20 mouse cellular contexts compared by ENCODE assay signal in genomic region chr2:158057030-158057429, GRCm38 (mm10). TPM values are rescaled to one million over a fixed set of nuclear protein-coding genes. Genes with fewer than 3 reads are reported as not detected.
DNase-seq lines count a peak whose midpoint lies in the region; ATAC-seq lines count a peak whose summit lies in the region.
"Had no signal": no experiment of that assay in that cellular context is flagged by ENCODE, and none has a peak within 500 bp of the region (broad histone marks: within the 10 kb centered on the region; RNA-seq: fewer than 3 reads in every experiment).

No protein-coding gene starts in this region.

- peak; percentile 36 for DNase-seq in heart, embryonic 10.5 days (ENCODE audit: low spot score)
- no peak for DNase-seq in heart, adult 8-10 months (ENCODE audit: low spot score)
- peak; percentile 98 for DNase-seq in brain, adult 2 months (ENCODE audit: low read depth, low spot score)
- DNase-seq in cerebellum, adult 18-20 months: peak; percentile 89 to 94
- peak; percentile 91 to 94 for DNase-seq in cerebellum, postnatal 25 days
- no peak for DNase-seq in midbrain, embryonic 14.5 days
- DNase-seq in embryo, embryonic 11 days: no peak
- DNase-seq: adrenal gland, adult 8-10 months; heart, adult 18-20 months; kidney, adult 8-10 months; kidney, postnatal 25 days; lung, adult 2 months had no signal

- no peak overlapping the region for H3K4me3 ChIP-seq in heart, embryonic 10.5 days
- H3K4me3 ChIP-seq in midbrain, embryonic 14.5 days (replicated peaks; ENCODE audit: low read depth, low read length): no peak overlapping the region
- H3K4me3 ChIP-seq: embryonic facial prominence, embryonic 12.5 days; erythroblast, embryonic 14.5 days; hindbrain, embryonic 12.5 days; left cerebral cortex, adult 2 months; limb, embryonic 12.5 days; liver, embryonic 12.5 days had no signal

- H3K4me2 ChIP-seq in midbrain, embryonic 14.5 days (ENCODE audit: low read length): no peak overlapping the region
- H3K4me2 ChIP-seq: embryonic facial prominence, embryonic 12.5 days; hindbrain, embryonic 12.5 days; limb, embryonic 12.5 days; liver, embryonic 12.5 days had no signal

- no peak overlapping the region for H3K9ac ChIP-seq in midbrain, embryonic 14.5 days (replicated peaks; ENCODE audit: low read length)
- H3K9ac ChIP-seq: embryonic facial prominence, embryonic 12.5 days; hindbrain, embryonic 12.5 days; limb, embryonic 12.5 days; liver, embryonic 12.5 days had no signal

- peaks cover 4% of the 10 kb centered on the region; the same call in 1 of the 2 replicates for H3K4me1 ChIP-seq in heart, embryonic 10.5 days
- no peaks in the 10 kb centered on the region for H3K4me1 ChIP-seq in midbrain, embryonic 14.5 days (ENCODE audit: control insufficient read depth, insufficient read depth, low read length)
- H3K4me1 ChIP-seq: embryonic facial prominence, embryonic 12.5 days; limb, embryonic 12.5 days; liver, embryonic 12.5 days had no signal

- ATAC-seq in midbrain, embryonic 14.5 days (ENCODE audit: low FRiP score, low TSS enrichment): no peak
- ATAC-seq: inflammation-experienced regulatory T-cells, adult 6 months; liver, embryonic 12.5 days had no signal

- no peaks in the 10 kb centered on the region for H3K27me3 ChIP-seq in heart, embryonic 10.5 days (ENCODE audit: insufficient read depth, poor library complexity, severe bottlenecking)
- H3K27me3 ChIP-seq in midbrain, embryonic 14.5 days (ENCODE audit: control insufficient read depth, insufficient read depth, low read length): no peaks in the 10 kb centered on the region
- H3K27me3 ChIP-seq: embryonic facial prominence, embryonic 12.5 days; hindbrain, embryonic 12.5 days; limb, embryonic 12.5 days; liver, embryonic 12.5 days had no signal

- 95% methylated on average over 3 of the region's 3 CpGs for WGBS in heart, embryonic 10.5 days
- WGBS in midbrain, embryonic 14.5 days: 87% methylated on average over 3 of the region's 3 CpGs

- peaks cover 83% of the 10 kb centered on the region for H3K36me3 ChIP-seq in heart, embryonic 10.5 days
- H3K36me3 ChIP-seq in midbrain, embryonic 14.5 days (ENCODE audit: control insufficient read depth, insufficient read depth, low read length): peaks cover 69% of the 10 kb centered on the region

- H3K27ac ChIP-seq in heart, embryonic 10.5 days: no peak overlapping the region
- H3K27ac ChIP-seq in midbrain, embryonic 14.5 days (replicated peaks; ENCODE audit: low read depth, low read length): no peak overlapping the region
- H3K27ac ChIP-seq: embryonic facial prominence, embryonic 12.5 days; hindbrain, embryonic 12.5 days; left cerebral cortex, adult 2 months; limb, embryonic 12.5 days; liver, embryonic 12.5 days; stomach, postnatal 0 days had no signal

- H3K9me3 ChIP-seq in heart, embryonic 10.5 days: no peaks in the 10 kb centered on the region
- no peaks in the 10 kb centered on the region for H3K9me3 ChIP-seq in midbrain, embryonic 14.5 days (ENCODE audit: control insufficient read depth, low read length)
- H3K9me3 ChIP-seq: embryonic facial prominence, embryonic 12.5 days; hindbrain, embryonic 12.5 days; limb, embryonic 12.5 days; liver, embryonic 12.5 days had no signal

RNA-seq across cellular contexts. Expression of gene Rprd1b, which starts 28.7 kb away (rescaled TPM):
- polyA plus RNA-seq in heart, embryonic 10.5 days (2016; fragmentation: Nextera tagmentation; extraction: Ambion mirVana): 36.9 and 42.1 TPM in 2 replicates
- total RNA-seq in heart, adult 8-10 months (2022): 10 to 100 TPM; 25.3 to 30.1 (median 28.6) TPM
- 32.9 and 40.2 TPM in 2 replicates for polyA plus RNA-seq in midbrain, embryonic 14.5 days (2014; fragmentation: Nextera tagmentation; extraction: Ambion mirVana)

RNA-seq across cellular contexts. Expression of gene Tti1, which starts 28.8 kb away (rescaled TPM):
- 30.5 and 35.1 TPM in 2 replicates for polyA plus RNA-seq in heart, embryonic 10.5 days (2016; fragmentation: Nextera tagmentation; extraction: Ambion mirVana)
- 10 to 100 TPM; 22.4 to 35.4 (median 29.9) TPM for total RNA-seq in heart, adult 8-10 months (2022)
- 11.4 and 20.5 TPM in 2 replicates for polyA plus RNA-seq in midbrain, embryonic 14.5 days (2014; fragmentation: Nextera tagmentation; extraction: Ambion mirVana)

Comparison
In these comparisons a context has a peak if more than half of its experiments do, and no peak if none do; other contexts are left out.
1. DNase-seq: peak in heart, embryonic 10.5 days (single experiment), brain, adult 2 months (single experiment), cerebellum, adult 18-20 months (2 of 2) and cerebellum, postnatal 25 days (2 of 2); none in heart, adult 8-10 months (single experiment), midbrain, embryonic 14.5 days (single experiment) and embryo, embryonic 11 days (single experiment).